Mouse (Mus musculus): ENCODE results near the gene Pla2g16. TPM values are rescaled to one million over a fixed set of nuclear protein-coding genes. Genes with fewer than 3 reads are reported as not detected.

Pla2g16 gene
- 15.9 and 18.1 TPM in 2 replicates for polyA plus RNA-seq (2014; fragmentation: Nextera tagmentation; extraction: Ambion mirVana)

- Histone ChIP-seq H3K4me3 (ENCODE audit: low read depth, low read length) (peak within 1 kb of the TSS; percentile 44), H3K27me3 (replicated peaks; ENCODE audit: control insufficient read depth, insufficient read depth, low read length) (no peaks in the 10 kb centered on the region; the same call in 1 of the 2 replicates), H3K9me3 (ENCODE audit: control insufficient read depth, low read length) (no peaks in the 10 kb centered on the region), H3K36me3 (ENCODE audit: control insufficient read depth, insufficient read depth, low read length) (no peaks in the 10 kb centered on the region), H3K4me2 (ENCODE audit: low read depth, low read length) (peak within 1 kb of the TSS; percentile 76), H3K9ac (ENCODE audit: low read depth, low read length) (peak within 1 kb of the TSS; percentile 56), H3K27ac (replicated peaks; ENCODE audit: low read depth, low read length) (no peak within 1 kb of the TSS), H3K4me1 (ENCODE audit: control insufficient read depth, insufficient read depth, low read length) (peaks cover 16% of the 10 kb centered on the region)
- ATAC-seq (ENCODE audit: low read depth) (peak; percentile 86), DNase-seq (ENCODE audit: low spot score) (peak; percentile 83)
- 0% methylated on average over 27 of the region's 27 CpGs for WGBS
Observed at GRCm38 (mm10) chr19:7557328-7557822, at the start of gene Pla2g16. TSS of gene Pla2g16 (plus strand) at chr19:7557459.

GRCm38 (mm10) chr19:7508026-7508425, 49.2 kb upstream of the Pla2g16 start:
- 76% methylated on average over 4 of the region's 4 CpGs for WGBS
- Histone ChIP-seq H3K36me3 (ENCODE audit: control insufficient read depth, insufficient read depth, low read length) (peaks cover 32% of the 10 kb centered on the region), H3K9me3 (ENCODE audit: control insufficient read depth, low read length) (no peaks in the 10 kb centered on the region), H3K9ac (ENCODE audit: low read depth, low read length) (no peak overlapping the region), H3K4me2 (ENCODE audit: low read depth, low read length) (no peak overlapping the region), H3K4me1 (ENCODE audit: control insufficient read depth, insufficient read depth, low read length) (no peaks in the 10 kb centered on the region), H3K4me3 (ENCODE audit: low read depth, low read length) (no peak overlapping the region), H3K27ac (replicated peaks; ENCODE audit: low read depth, low read length) (no peak overlapping the region), H3K27me3 (replicated peaks; ENCODE audit: control insufficient read depth, insufficient read depth, low read length) (no peaks in the 10 kb centered on the region)
- no peak for ATAC-seq (ENCODE audit: low read depth)
- no peak for DNase-seq (ENCODE audit: low spot score)

- Histone ChIP-seq H3K36me3 (ENCODE audit: control insufficient read depth, insufficient read depth, low read length) (peaks cover 68% of the 10 kb centered on the region), H3K27ac (replicated peaks; ENCODE audit: low read depth, low read length) (no peak overlapping the region), H3K4me1 (ENCODE audit: control insufficient read depth, insufficient read depth, low read length) (no peaks in the 10 kb centered on the region), H3K27me3 (replicated peaks; ENCODE audit: control insufficient read depth, insufficient read depth, low read length) (no peaks in the 10 kb centered on the region), H3K4me3 (ENCODE audit: low read depth, low read length) (no peak overlapping the region), H3K4me2 (ENCODE audit: low read depth, low read length) (no peak overlapping the region), H3K9me3 (ENCODE audit: control insufficient read depth, low read length) (no peaks in the 10 kb centered on the region), H3K9ac (ENCODE audit: low read depth, low read length) (no peak overlapping the region)
- ATAC-seq (ENCODE audit: low read depth): no peak
- 88% methylated on average over 1 of the region's 1 CpGs for WGBS
- no peak for DNase-seq (ENCODE audit: low spot score)
Observed at GRCm38 (mm10) chr19:7516437-7516836, 40.8 kb upstream of the Pla2g16 start.

GRCm38 (mm10) chr19:7521619-7522018, 35.6 kb upstream of the Pla2g16 start:
- Histone ChIP-seq H3K36me3 (ENCODE audit: control insufficient read depth, insufficient read depth, low read length) (peaks cover 78% of the 10 kb centered on the region), H3K9me3 (ENCODE audit: control insufficient read depth, low read length) (peaks cover 7% of the 10 kb centered on the region; the same call in 1 of the 2 replicates), H3K27ac (replicated peaks; ENCODE audit: low read depth, low read length) (no peak overlapping the region), H3K4me2 (ENCODE audit: low read depth, low read length) (no peak overlapping the region), H3K27me3 (replicated peaks; ENCODE audit: control insufficient read depth, insufficient read depth, low read length) (no peaks in the 10 kb centered on the region), H3K4me1 (ENCODE audit: control insufficient read depth, insufficient read depth, low read length) (no peaks in the 10 kb centered on the region), H3K4me3 (ENCODE audit: low read depth, low read length) (no peak overlapping the region), H3K9ac (ENCODE audit: low read depth, low read length) (no peak overlapping the region)
- ATAC-seq (ENCODE audit: low read depth): no peak
- 82% methylated on average over 3 of the region's 3 CpGs for WGBS
- no peak for DNase-seq (ENCODE audit: low spot score)

- Histone ChIP-seq H3K9ac (ENCODE audit: low read depth, low read length) (no peak overlapping the region), H3K4me3 (ENCODE audit: low read depth, low read length) (no peak overlapping the region), H3K27me3 (replicated peaks; ENCODE audit: control insufficient read depth, insufficient read depth, low read length) (no peaks in the 10 kb centered on the region), H3K4me2 (ENCODE audit: low read depth, low read length) (no peak overlapping the region), H3K27ac (replicated peaks; ENCODE audit: low read depth, low read length) (no peak overlapping the region), H3K36me3 (ENCODE audit: control insufficient read depth, insufficient read depth, low read length) (peaks cover 73% of the 10 kb centered on the region), H3K9me3 (ENCODE audit: control insufficient read depth, low read length) (peaks cover 7% of the 10 kb centered on the region; the same call in 1 of the 2 replicates), H3K4me1 (ENCODE audit: control insufficient read depth, insufficient read depth, low read length) (no peaks in the 10 kb centered on the region)
- DNase-seq (ENCODE audit: low spot score): no peak
- 99% methylated on average over 2 of the region's 2 CpGs for WGBS
- ATAC-seq (ENCODE audit: low read depth): no peak
Observed at GRCm38 (mm10) chr19:7522856-7523255, 34.4 kb upstream of the Pla2g16 start.

- ATAC-seq (ENCODE audit: low read depth): no peak
Observed at GRCm38 (mm10) chr19:7523292-7523691, 34.0 kb upstream of the Pla2g16 start.

GRCm38 (mm10) chr19:7523781-7524180, 33.5 kb upstream of the Pla2g16 start:
- peaks cover 7% of the 10 kb centered on the region; the same call in 1 of the 2 replicates for H3K9me3 ChIP-seq (ENCODE audit: control insufficient read depth, low read length)
- no peak for DNase-seq (ENCODE audit: low spot score)
- no peak overlapping the region for H3K9ac ChIP-seq (ENCODE audit: low read depth, low read length)
- H3K4me3 ChIP-seq (ENCODE audit: low read depth, low read length): no peak overlapping the region
- no peaks in the 10 kb centered on the region for H3K4me1 ChIP-seq (ENCODE audit: control insufficient read depth, insufficient read depth, low read length)
- H3K4me2 ChIP-seq (ENCODE audit: low read depth, low read length): no peak overlapping the region
- H3K27ac ChIP-seq (replicated peaks; ENCODE audit: low read depth, low read length): no peak overlapping the region
- ATAC-seq (ENCODE audit: low read depth): no peak
- H3K36me3 ChIP-seq (ENCODE audit: control insufficient read depth, insufficient read depth, low read length): peaks cover 75% of the 10 kb centered on the region
- no peaks in the 10 kb centered on the region for H3K27me3 ChIP-seq (replicated peaks; ENCODE audit: control insufficient read depth, insufficient read depth, low read length)

More at GRCm38 (mm10) chr19:7523292-7523691, 34.0 kb upstream of the Pla2g16 start:
- no peak for DNase-seq (ENCODE audit: low spot score)
- Histone ChIP-seq H3K9me3 (ENCODE audit: control insufficient read depth, low read length) (peaks cover 7% of the 10 kb centered on the region; the same call in 1 of the 2 replicates), H3K36me3 (ENCODE audit: control insufficient read depth, insufficient read depth, low read length) (peaks cover 75% of the 10 kb centered on the region), H3K4me3 (ENCODE audit: low read depth, low read length) (no peak overlapping the region), H3K4me1 (ENCODE audit: control insufficient read depth, insufficient read depth, low read length) (no peaks in the 10 kb centered on the region), H3K9ac (ENCODE audit: low read depth, low read length) (no peak overlapping the region), H3K4me2 (ENCODE audit: low read depth, low read length) (no peak overlapping the region), H3K27me3 (replicated peaks; ENCODE audit: control insufficient read depth, insufficient read depth, low read length) (no peaks in the 10 kb centered on the region), H3K27ac (replicated peaks; ENCODE audit: low read depth, low read length) (no peak overlapping the region)
- WGBS: 100% methylated on average over 1 of the region's 1 CpGs

GRCm38 (mm10) chr19:7524879-7525278, 32.4 kb upstream of the Pla2g16 start:
- Histone ChIP-seq H3K27ac (replicated peaks; ENCODE audit: low read depth, low read length) (no peak overlapping the region), H3K4me2 (ENCODE audit: low read depth, low read length) (no peak overlapping the region), H3K9ac (ENCODE audit: low read depth, low read length) (no peak overlapping the region), H3K4me3 (ENCODE audit: low read depth, low read length) (no peak overlapping the region), H3K4me1 (ENCODE audit: control insufficient read depth, insufficient read depth, low read length) (no peaks in the 10 kb centered on the region), H3K27me3 (replicated peaks; ENCODE audit: control insufficient read depth, insufficient read depth, low read length) (no peaks in the 10 kb centered on the region), H3K9me3 (ENCODE audit: control insufficient read depth, low read length) (peaks cover 7% of the 10 kb centered on the region; the same call in 1 of the 2 replicates), H3K36me3 (ENCODE audit: control insufficient read depth, insufficient read depth, low read length) (peaks cover 69% of the 10 kb centered on the region)
- 69% methylated on average over 3 of the region's 3 CpGs for WGBS
- no peak for ATAC-seq (ENCODE audit: low read depth)
- DNase-seq (ENCODE audit: low spot score): no peak

Data from embryonic facial prominence, embryonic 14.5 days (tissue).